Mouse (Mus musculus) megakaryocyte, embryonic 14.5 days (primary cell): Measurements from ENCODE around the gene Ece1.

Source experiments
- FLI1 ChIP-seq: IDR thresholded peaks from 2 replicates; pipeline ENCODE4 v1.6.1; 2012; ENCODE audit warnings: low read length, inconsistent platforms, mixed read lengths
- GATA1 ChIP-seq: IDR thresholded peaks from 3 replicates; pipeline ENCODE4 v1.6.1; 2012; ENCODE audit warnings: mixed read lengths, low read length, inconsistent platforms, borderline replicate concordance

DNA sequence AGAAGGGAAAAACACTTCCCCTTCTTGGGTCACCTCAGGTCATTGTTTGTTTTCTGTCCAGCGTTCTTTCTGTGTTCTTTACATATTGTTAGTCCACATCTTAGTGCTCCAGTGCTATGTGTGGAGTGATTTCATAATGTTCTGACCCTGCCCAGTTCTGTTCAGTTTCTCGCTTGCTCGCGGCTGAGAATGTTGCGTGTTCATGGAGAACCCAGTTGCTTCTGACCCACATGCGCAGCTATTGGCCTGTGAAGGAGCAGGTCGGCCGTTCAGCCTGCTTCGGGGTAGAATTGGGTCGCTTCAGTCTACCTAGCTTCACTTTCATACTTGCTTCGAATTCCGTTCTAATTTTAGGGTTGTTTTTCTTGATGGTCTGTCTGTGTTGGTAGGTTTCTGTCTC is 133.4 kb downstream of the Ece1 start:
- TF ChIP-seq GATA1 (no peak), FLI1 (no peak)
